In genomic region chr11:48798984-48799920, GRCm38 (mm10) we compare ENCODE assay signal across 7 mouse cellular contexts. TPM values are rescaled to one million over a fixed set of nuclear protein-coding genes. Genes with fewer than 3 reads are reported as not detected.
DNase-seq lines count a peak whose midpoint lies in the region; ATAC-seq and TF ChIP-seq lines count a peak whose summit lies in the region.

No protein-coding gene starts in this region.

- peak overlapping the region; percentile 82 for H3K4me2 ChIP-seq in lung, postnatal 0 days (replicated peaks; ENCODE audit: low read depth, low read length)
- H3K4me2 ChIP-seq in embryonic facial prominence, embryonic 15.5 days (replicated peaks), result peak overlapping the region; percentile 70
- H3K4me2 ChIP-seq in intestine, embryonic 15.5 days (replicated peaks), result peak overlapping the region; percentile 77
- H3K4me2 ChIP-seq in neural tube, embryonic 12.5 days (replicated peaks), result peak overlapping the region; percentile 84

- no peaks in the 10 kb centered on the region for H3K9me3 ChIP-seq in lung, postnatal 0 days (ENCODE audit: low read length)
- no peaks in the 10 kb centered on the region for H3K9me3 ChIP-seq in embryonic facial prominence, embryonic 15.5 days (replicated peaks)
- no peaks in the 10 kb centered on the region for H3K9me3 ChIP-seq in intestine, embryonic 15.5 days
- no peaks in the 10 kb centered on the region for H3K9me3 ChIP-seq in neural tube, embryonic 12.5 days

- H3K27me3 ChIP-seq in lung, postnatal 0 days (replicated peaks; ENCODE audit: insufficient read depth, low read length), result no peaks in the 10 kb centered on the region
- H3K27me3 ChIP-seq in embryonic facial prominence, embryonic 15.5 days, result no peaks in the 10 kb centered on the region
- H3K27me3 ChIP-seq in intestine, embryonic 15.5 days (replicated peaks), result no peaks in the 10 kb centered on the region
- H3K27me3 ChIP-seq in neural tube, embryonic 12.5 days (replicated peaks), result no peaks in the 10 kb centered on the region

- no peak for TF ChIP-seq CTCF in lung, postnatal 0 days (IDR thresholded peaks at IDR 0.05)

- H3K27ac ChIP-seq in lung, postnatal 0 days (ENCODE audit: low read length), result peak overlapping the region; percentile 91
- peak overlapping the region; percentile 100 for H3K27ac ChIP-seq in embryonic facial prominence, embryonic 15.5 days (replicated peaks)
- H3K27ac ChIP-seq in intestine, embryonic 15.5 days, result peak overlapping the region; percentile 98
- H3K27ac ChIP-seq in neural tube, embryonic 12.5 days, result peak overlapping the region; percentile 61

- H3K36me3 ChIP-seq in lung, postnatal 0 days (ENCODE audit: insufficient read depth, low read length), result peaks cover 19% of the 10 kb centered on the region; the same call in 1 of the 2 replicates
- peaks cover 25% of the 10 kb centered on the region for H3K36me3 ChIP-seq in embryonic facial prominence, embryonic 15.5 days
- peaks cover 22% of the 10 kb centered on the region for H3K36me3 ChIP-seq in intestine, embryonic 15.5 days
- peaks cover 27% of the 10 kb centered on the region for H3K36me3 ChIP-seq in neural tube, embryonic 12.5 days

- 5% methylated on average over 18 of the region's 18 CpGs for WGBS in lung, postnatal 0 days
- WGBS in embryonic facial prominence, embryonic 15.5 days, result 8% methylated on average over 18 of the region's 18 CpGs
- 7% methylated on average over 18 of the region's 18 CpGs for WGBS in intestine, embryonic 15.5 days
- WGBS in neural tube, embryonic 12.5 days, result 9% methylated on average over 18 of the region's 18 CpGs

- DNase-seq in lung, postnatal 0 days (ENCODE audit: low spot score), result peak; percentile 68
- no peak for DNase-seq in lung, postnatal 25 days (ENCODE audit: low spot score)
- DNase-seq in layer of hippocampus, postnatal 36 days, result no peak
- no peak for DNase-seq in cerebellum, adult 9-10 months

- peaks cover 12% of the 10 kb centered on the region; the same call in 1 of the 2 replicates for H3K4me1 ChIP-seq in lung, postnatal 0 days (ENCODE audit: insufficient read depth, low read depth, low read length)
- peaks cover 35% of the 10 kb centered on the region for H3K4me1 ChIP-seq in embryonic facial prominence, embryonic 15.5 days
- H3K4me1 ChIP-seq in intestine, embryonic 15.5 days (replicated peaks), result peaks cover 19% of the 10 kb centered on the region
- H3K4me1 ChIP-seq in neural tube, embryonic 12.5 days, result peaks cover 22% of the 10 kb centered on the region

- peak overlapping the region; percentile 72 for H3K4me3 ChIP-seq in lung, postnatal 0 days (ENCODE audit: low read depth, low read length)
- H3K4me3 ChIP-seq in embryonic facial prominence, embryonic 15.5 days (replicated peaks), result peak overlapping the region; percentile 80
- peak overlapping the region; percentile 65 for H3K4me3 ChIP-seq in intestine, embryonic 15.5 days (replicated peaks)
- H3K4me3 ChIP-seq in neural tube, embryonic 12.5 days, result peak overlapping the region; percentile 73

- peak overlapping the region; percentile 86 for H3K9ac ChIP-seq in lung, postnatal 0 days (replicated peaks; ENCODE audit: low read depth)
- peak overlapping the region; percentile 77 for H3K9ac ChIP-seq in embryonic facial prominence, embryonic 15.5 days
- peak overlapping the region; percentile 71 for H3K9ac ChIP-seq in intestine, embryonic 15.5 days
- peak overlapping the region; percentile 83 for H3K9ac ChIP-seq in neural tube, embryonic 12.5 days

- TF ChIP-seq EP300 in lung, postnatal 0 days (IDR thresholded peaks at IDR 0.05), result no peak

- peak; percentile 23 for ATAC-seq in lung, postnatal 0 days
- no peak for ATAC-seq in embryonic facial prominence, embryonic 15.5 days (ENCODE audit: insufficient number of reproducible peaks, low FRiP score, low TSS enrichment, low read depth)
- peak; percentile 30 for ATAC-seq in intestine, embryonic 15.5 days
- ATAC-seq in neural tube, embryonic 12.5 days (ENCODE audit: low FRiP score, low read depth), result peak; percentile 4; the same call in 1 of the 2 replicates

RNA-seq across cellular contexts. Expression of gene Rack1, which starts 0.9 kb away (rescaled TPM):
- polyA plus RNA-seq in lung, postnatal 0 days (2015; fragmentation: Nextera tagmentation; extraction: Ambion mirVana), result 404 and 434 TPM in 2 replicates
- 718 and 762 TPM in 2 replicates for polyA plus RNA-seq in embryonic facial prominence, embryonic 15.5 days (2015; fragmentation: Nextera tagmentation; extraction: Ambion mirVana)
- polyA plus RNA-seq in intestine, embryonic 15.5 days (2015; fragmentation: Nextera tagmentation; extraction: Ambion mirVana), result 815 and 831 TPM in 2 replicates
- polyA plus RNA-seq in neural tube, embryonic 12.5 days (2016; fragmentation: Nextera tagmentation; extraction: Ambion mirVana), result 432 and 466 TPM in 2 replicates
- 100 to 1,000 TPM; 241 to 254 TPM for total RNA-seq in layer of hippocampus, postnatal 36 days (2021)

RNA-seq across cellular contexts. Expression of gene Trim41, which starts 17.9 kb away (rescaled TPM):
- polyA plus RNA-seq in lung, postnatal 0 days (2015; fragmentation: Nextera tagmentation; extraction: Ambion mirVana), result 4.3 and 5.1 TPM in 2 replicates
- polyA plus RNA-seq in embryonic facial prominence, embryonic 15.5 days (2015; fragmentation: Nextera tagmentation; extraction: Ambion mirVana), result 7.5 and 8.1 TPM in 2 replicates
- polyA plus RNA-seq in intestine, embryonic 15.5 days (2015; fragmentation: Nextera tagmentation; extraction: Ambion mirVana), result 4.1 and 6.4 TPM in 2 replicates
- 6.4 and 7.6 TPM in 2 replicates for polyA plus RNA-seq in neural tube, embryonic 12.5 days (2016; fragmentation: Nextera tagmentation; extraction: Ambion mirVana)
- 10 to 100 TPM; 58.3 to 59.6 TPM for total RNA-seq in layer of hippocampus, postnatal 36 days (2021)

RNA-seq across cellular contexts. Expression of gene Trim7, which starts 26.7 kb away (rescaled TPM):
- polyA plus RNA-seq in lung, postnatal 0 days (2015; fragmentation: Nextera tagmentation; extraction: Ambion mirVana), result 1.2 and 1.6 TPM in 2 replicates
- 5.4 and 5.8 TPM in 2 replicates for polyA plus RNA-seq in embryonic facial prominence, embryonic 15.5 days (2015; fragmentation: Nextera tagmentation; extraction: Ambion mirVana)
- polyA plus RNA-seq in intestine, embryonic 15.5 days (2015; fragmentation: Nextera tagmentation; extraction: Ambion mirVana), result 1.1 and 2.7 TPM in 2 replicates
- 0.68 and 1.8 TPM in 2 replicates for polyA plus RNA-seq in neural tube, embryonic 12.5 days (2016; fragmentation: Nextera tagmentation; extraction: Ambion mirVana)
- 1 to 10 TPM; 1.6 to 2.5 TPM for total RNA-seq in layer of hippocampus, postnatal 36 days (2021)

RNA-seq across cellular contexts. Expression of gene Gm12184, which starts 27.2 kb away (rescaled TPM):
- polyA plus RNA-seq in lung, postnatal 0 days (2015; fragmentation: Nextera tagmentation; extraction: Ambion mirVana), result 4.4 and 5.5 TPM in 2 replicates
- 2.3 and 4.9 TPM in 2 replicates for polyA plus RNA-seq in embryonic facial prominence, embryonic 15.5 days (2015; fragmentation: Nextera tagmentation; extraction: Ambion mirVana)
- 3.7 and 5.4 TPM in 2 replicates for polyA plus RNA-seq in intestine, embryonic 15.5 days (2015; fragmentation: Nextera tagmentation; extraction: Ambion mirVana)
- polyA plus RNA-seq in neural tube, embryonic 12.5 days (2016; fragmentation: Nextera tagmentation; extraction: Ambion mirVana), result 13.8 and 14.9 TPM in 2 replicates
- total RNA-seq in layer of hippocampus, postnatal 36 days (2021), result 1 to 10 TPM in 1 of 2 experiments, under 1 TPM in 1; 0.40 to 1.3 TPM
